Mouse (Mus musculus) yolk sac, embryonic 10.5 days (tissue): ENCODE data around the gene Slc2a13.

ENCODE experiments used
- DNase-seq: peaks from one replicate; pipeline ENCODE4 v3.0.0-alpha.2; 2017; ENCODE audit warnings: low spot score

The Slc2a13 gene

GRCm38 (mm10) chr15:91268532-91268931, 304.5 kb downstream of the Slc2a13 start:
- DNase-seq = no peak

- DNase-seq = no peak
These were observed 309.1 kb downstream of the Slc2a13 start for GRCm38 (mm10) chr15:91263926-91264325.

- DNase-seq = no peak
These were observed 312.5 kb downstream of the Slc2a13 start for GRCm38 (mm10) chr15:91260578-91260977.

GRCm38 (mm10) chr15:91257140-91257539, 315.9 kb downstream of the Slc2a13 start:
- DNase-seq = no peak

- DNase-seq = no peak
These were observed 317.8 kb downstream of the Slc2a13 start for GRCm38 (mm10) chr15:91255308-91255707.

GRCm38 (mm10) chr15:91252956-91253355, 320.1 kb downstream of the Slc2a13 start:
- no peak for DNase-seq

GRCm38 (mm10) chr15:91251544-91252408, 321.3 kb downstream of the Slc2a13 start:
- no peak for DNase-seq

GRCm38 (mm10) chr15:91250815-91251214, 322.2 kb downstream of the Slc2a13 start:
- no peak for DNase-seq

- DNase-seq = no peak
These were observed 332.3 kb downstream of the Slc2a13 start for GRCm38 (mm10) chr15:91240683-91241335.

- DNase-seq = no peak
These were observed 335.8 kb downstream of the Slc2a13 start for GRCm38 (mm10) chr15:91237294-91237693.
